Mouse (Mus musculus) lung, postnatal 0 days (tissue): ENCODE results near the gene Fam160a1.

Experiments
- CTCF ChIP-seq: IDR thresholded peaks from 2 replicates; pipeline ENCODE4 v1.5.1; 2016; ENCODE audit warnings: antibody characterized with exemption, mild to moderate bottlenecking
- EP300 ChIP-seq: IDR thresholded peaks from 2 replicates; pipeline ENCODE4 v1.6.1; 2016; ENCODE audit warnings: antibody characterized with exemption, mild to moderate bottlenecking, control low read depth

DNA sequence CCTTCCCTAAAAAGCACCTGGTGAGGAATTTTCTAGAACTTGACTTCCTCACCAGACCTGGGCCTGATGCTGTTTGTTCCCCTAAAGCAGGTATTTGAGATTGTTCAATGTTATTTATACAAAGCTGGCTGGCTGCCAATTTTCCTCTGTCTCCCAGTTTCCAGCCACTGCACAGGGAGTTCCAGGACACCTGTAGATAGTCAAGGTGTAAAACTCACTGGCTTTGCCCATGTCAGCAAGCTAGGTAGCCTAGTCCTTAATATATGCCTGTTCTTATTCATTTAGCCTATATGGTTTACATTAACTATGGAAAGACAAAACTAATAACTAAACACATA is 25.8 kb upstream of the Fam160a1 start:
- TF ChIP-seq CTCF = no peak
- TF ChIP-seq EP300 = no peak
